Mouse (Mus musculus) cerebellum, adult 2 months (tissue): ENCODE measurements at regions not wholly inside any gene's neighbourhood (a gene's known extent, or its start where the extent isn't known, plus 50 kb on each side); places are given as distances from the start of the nearest gene placed in this dataset.

Experiments
- CTCF ChIP-seq: fragments of 200-500 bp; IDR thresholded peaks from 2 replicates; pipeline ENCODE4 v1.5.1; 2011; ENCODE audit warnings: low read depth, mild to moderate bottlenecking, control low read depth, low read length, moderate library complexity, borderline replicate concordance; ENCODE audit not compliant: insufficient read depth
- POLR2A ChIP-seq: fragments of 200-500 bp; IDR thresholded peaks from 2 replicates; pipeline ENCODE4 v1.6.1; 2011; ENCODE audit warnings: low read length, control low read depth, borderline replicate concordance; ENCODE audit not compliant: insufficient read depth

DNA sequence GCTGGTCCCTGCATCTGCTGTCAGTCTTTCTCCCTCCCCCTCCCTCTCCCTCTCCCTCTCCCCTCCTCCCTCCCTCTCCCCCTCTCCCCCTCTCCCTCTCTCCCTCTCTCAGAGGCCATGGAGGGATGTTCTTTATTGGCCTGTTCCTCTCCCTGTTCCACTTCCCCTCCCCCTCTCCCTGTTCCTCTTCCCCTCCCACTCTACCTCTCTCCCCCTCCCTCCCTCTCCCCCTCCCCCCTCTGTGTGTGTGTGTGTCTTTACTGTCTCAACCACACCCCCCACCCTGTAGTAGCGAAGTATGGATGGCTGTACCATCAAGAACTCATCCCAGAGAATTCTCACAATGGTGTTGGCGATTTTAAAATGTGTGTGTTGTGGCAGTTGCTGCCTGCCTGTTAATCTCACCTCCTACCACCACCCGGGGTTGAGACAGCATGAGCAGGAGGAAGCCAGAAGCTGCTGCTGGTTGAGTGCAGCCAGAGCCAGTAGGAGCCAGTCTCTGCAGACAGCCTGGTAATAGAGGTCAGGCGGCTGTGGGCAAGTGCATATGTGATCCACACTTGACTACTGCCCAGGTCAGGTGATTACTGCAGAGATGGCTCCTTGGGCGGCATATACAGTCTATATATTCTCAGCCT, 201.3 kb upstream of the Amigo2 start:
- TF ChIP-seq POLR2A = no peak
- TF ChIP-seq CTCF = no peak
